Comparison of ENCODE assay signal across 24 mouse cellular contexts in the genomic region with DNA sequence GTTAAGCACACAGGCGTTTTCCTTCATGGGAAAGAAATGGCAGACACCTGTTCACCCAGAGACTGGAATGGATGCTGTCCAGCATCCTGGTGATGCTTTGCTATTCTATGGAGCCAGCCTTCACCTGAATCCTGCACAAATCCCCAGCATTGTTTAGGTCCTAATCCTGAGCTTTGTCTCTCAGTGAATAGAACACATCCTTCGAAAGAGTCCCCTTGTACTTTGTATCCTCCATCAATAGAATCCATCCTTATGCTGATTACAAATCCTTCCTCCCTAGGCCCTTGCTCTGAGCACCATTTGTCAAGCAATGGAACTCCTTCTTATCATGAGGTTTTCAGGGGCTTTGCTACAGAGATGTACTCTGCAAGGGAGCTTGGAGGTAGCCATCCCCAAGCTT.
"Had no signal": no experiment of that assay in that cellular context is flagged by ENCODE, and none has a peak within 500 bp of the region (broad histone marks: within the 10 kb centered on the region; RNA-seq: fewer than 3 reads in every experiment).

No protein-coding gene starts in this region.

- H3K4me3 ChIP-seq: heart, embryonic 10.5 days; heart, embryonic 12.5 days; hindbrain, embryonic 13.5 days; hindbrain, embryonic 15.5 days; kidney, embryonic 15.5 days; limb, embryonic 13.5 days; limb, embryonic 15.5 days; liver, embryonic 13.5 days; liver, embryonic 15.5 days had no signal

- H3K36me3 ChIP-seq: heart, embryonic 10.5 days; heart, embryonic 12.5 days; hindbrain, embryonic 13.5 days; hindbrain, embryonic 15.5 days; kidney, embryonic 15.5 days; limb, embryonic 13.5 days; limb, embryonic 15.5 days; liver, embryonic 13.5 days; liver, embryonic 15.5 days had no signal

- H3K27ac ChIP-seq: heart, embryonic 10.5 days; hindbrain, embryonic 13.5 days; hindbrain, embryonic 15.5 days; hindbrain, postnatal 0 days; kidney, embryonic 15.5 days; kidney, postnatal 0 days; limb, embryonic 13.5 days; limb, embryonic 15.5 days; liver, embryonic 13.5 days; liver, embryonic 15.5 days had no signal

- H3K4me2 ChIP-seq: heart, embryonic 12.5 days; hindbrain, embryonic 13.5 days; hindbrain, embryonic 15.5 days; kidney, embryonic 15.5 days; limb, embryonic 13.5 days; limb, embryonic 15.5 days; liver, embryonic 13.5 days; liver, embryonic 15.5 days had no signal

- H3K9me3 ChIP-seq: heart, embryonic 10.5 days; heart, embryonic 12.5 days; hindbrain, embryonic 13.5 days; hindbrain, embryonic 15.5 days; kidney, embryonic 15.5 days; limb, embryonic 13.5 days; limb, embryonic 15.5 days; liver, embryonic 13.5 days; liver, embryonic 15.5 days had no signal

- DNase-seq: gastrocnemius, postnatal 14 days; gastrocnemius, postnatal 36 days; heart, adult 18-20 months; heart, postnatal 10 days; kidney, adult 11 months; kidney, adult 2 months; kidney, adult 9 months; kidney, postnatal 14 days; kidney, postnatal 36 days; layer of hippocampus, adult 9-11 months; layer of hippocampus, postnatal 36 days; left cerebral cortex, postnatal 4 days; liver, embryonic 13.5 days had no signal

- H3K27me3 ChIP-seq: heart, embryonic 12.5 days; hindbrain, embryonic 13.5 days; hindbrain, embryonic 15.5 days; kidney, embryonic 15.5 days; limb, embryonic 13.5 days; limb, embryonic 15.5 days; liver, embryonic 13.5 days; liver, embryonic 15.5 days had no signal

- ATAC-seq: hindbrain, postnatal 0 days; intestine, embryonic 16.5 days had no signal

- H3K4me1 ChIP-seq: heart, embryonic 10.5 days; heart, embryonic 12.5 days; kidney, embryonic 15.5 days; limb, embryonic 13.5 days; limb, embryonic 15.5 days; liver, embryonic 13.5 days; liver, embryonic 15.5 days had no signal

- H3K9ac ChIP-seq: heart, embryonic 12.5 days; hindbrain, embryonic 13.5 days; hindbrain, embryonic 15.5 days; kidney, embryonic 15.5 days; limb, embryonic 13.5 days; limb, embryonic 15.5 days; liver, embryonic 13.5 days; liver, embryonic 15.5 days had no signal
